Comparison of ENCODE assay signal across 8 mouse cellular contexts in the genomic region with DNA sequence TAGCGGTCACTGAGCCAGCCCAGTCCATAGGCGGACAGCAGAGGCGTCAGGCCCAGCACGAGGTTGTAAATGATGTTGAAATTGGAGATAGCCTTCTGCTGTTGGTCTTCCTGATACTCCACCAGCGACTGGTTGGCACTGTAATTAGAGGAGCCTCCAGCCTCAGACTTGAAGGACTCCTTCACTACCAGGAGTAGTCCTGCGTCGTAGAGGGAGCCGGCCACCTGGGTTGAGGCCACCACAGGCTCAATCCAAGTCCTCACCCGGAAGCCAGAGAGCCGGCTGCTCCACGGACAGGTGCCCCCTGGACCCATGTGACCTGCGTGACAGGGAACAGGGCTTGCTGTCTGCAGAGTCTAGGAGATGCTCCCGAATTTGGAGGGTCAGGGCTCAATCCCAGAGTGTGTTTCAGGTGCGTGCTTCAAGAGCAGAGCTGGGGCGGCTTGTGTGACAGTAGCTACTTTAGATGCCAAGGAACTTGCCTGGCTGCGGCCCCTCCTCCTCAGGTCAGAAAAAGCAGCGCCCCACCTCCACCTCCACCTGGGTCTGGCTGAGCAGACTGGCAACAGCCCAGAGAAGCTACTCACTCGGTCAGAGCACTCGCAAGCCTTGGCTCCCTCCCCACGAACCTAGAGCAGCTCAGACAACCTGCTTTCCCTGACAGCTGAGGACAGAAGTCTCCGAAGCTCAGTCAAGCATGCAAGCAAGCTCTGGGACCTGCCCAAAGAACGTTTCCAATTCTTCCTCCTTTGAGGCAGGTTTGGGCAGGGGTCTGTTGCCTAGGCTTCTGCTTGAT. TPM values are rescaled to one million over a fixed set of nuclear protein-coding genes. Genes with fewer than 3 reads are reported as not detected.
DNase-seq lines count a peak whose midpoint lies in the region; ATAC-seq lines count a peak whose summit lies in the region.
"Had no signal": no experiment of that assay in that cellular context is flagged by ENCODE, and none has a peak within 500 bp of the region (broad histone marks: within the 10 kb centered on the region; RNA-seq: fewer than 3 reads in every experiment).

A gene (minus strand): TSS at position 449 of the 796 bp plus-strand sequence.

- no peak within 1 kb of the TSS for H3K27ac ChIP-seq in midbrain, embryonic 11.5 days (ENCODE audit: low read depth, low read length)
- no peak within 1 kb of the TSS for H3K27ac ChIP-seq in midbrain, embryonic 14.5 days (replicated peaks; ENCODE audit: low read depth, low read length)
- no peak within 1 kb of the TSS for H3K27ac ChIP-seq in embryonic facial prominence, embryonic 11.5 days (replicated peaks; ENCODE audit: low read depth, low read length)
- no peak within 1 kb of the TSS for H3K27ac ChIP-seq in intestine, embryonic 15.5 days

- no peak for DNase-seq in midbrain, embryonic 11.5 days (ENCODE audit: low spot score, missing footprints)
- no peak for DNase-seq in midbrain, embryonic 14.5 days
- DNase-seq in embryonic facial prominence, embryonic 11.5 days (ENCODE audit: low spot score) = no peak
- DNase-seq in lung, postnatal 36 days = peak; percentile 19
- no peak for DNase-seq in frontal cortex, postnatal 25 days (ENCODE audit: low spot score in 2 of 2)
- no peak for DNase-seq in MN1 (ENCODE audit: low spot score)
- DNase-seq: liver had no signal

- H3K4me1 ChIP-seq in midbrain, embryonic 11.5 days (ENCODE audit: control insufficient read depth, insufficient read depth, low read length) = no peaks in the 10 kb centered on the region
- no peaks in the 10 kb centered on the region for H3K4me1 ChIP-seq in midbrain, embryonic 14.5 days (ENCODE audit: control insufficient read depth, insufficient read depth, low read length)
- no peaks in the 10 kb centered on the region for H3K4me1 ChIP-seq in embryonic facial prominence, embryonic 11.5 days (ENCODE audit: control insufficient read depth, insufficient read depth, low read length)
- no peaks in the 10 kb centered on the region for H3K4me1 ChIP-seq in intestine, embryonic 15.5 days (replicated peaks)

- H3K9me3 ChIP-seq in midbrain, embryonic 11.5 days (ENCODE audit: control insufficient read depth, low read length) = no peaks in the 10 kb centered on the region
- no peaks in the 10 kb centered on the region for H3K9me3 ChIP-seq in midbrain, embryonic 14.5 days (ENCODE audit: control insufficient read depth, low read length)
- H3K9me3 ChIP-seq in embryonic facial prominence, embryonic 11.5 days (replicated peaks; ENCODE audit: control insufficient read depth, low read length) = no peaks in the 10 kb centered on the region
- no peaks in the 10 kb centered on the region for H3K9me3 ChIP-seq in intestine, embryonic 15.5 days

- H3K9ac ChIP-seq in midbrain, embryonic 11.5 days (ENCODE audit: low read length) = no peak within 1 kb of the TSS
- H3K9ac ChIP-seq in midbrain, embryonic 14.5 days (replicated peaks; ENCODE audit: low read length) = no peak within 1 kb of the TSS
- no peak within 1 kb of the TSS for H3K9ac ChIP-seq in embryonic facial prominence, embryonic 11.5 days (replicated peaks; ENCODE audit: low read length)
- H3K9ac ChIP-seq in intestine, embryonic 15.5 days = no peak within 1 kb of the TSS

- peak within 1 kb of the TSS; percentile 11; the same call in 1 of the 2 replicates for H3K4me2 ChIP-seq in midbrain, embryonic 11.5 days
- H3K4me2 ChIP-seq in midbrain, embryonic 14.5 days (ENCODE audit: low read length) = no peak within 1 kb of the TSS
- H3K4me2 ChIP-seq in embryonic facial prominence, embryonic 11.5 days (ENCODE audit: low read depth, low read length) = peak within 1 kb of the TSS; percentile 2; the same call in 1 of the 2 replicates
- H3K4me2 ChIP-seq in intestine, embryonic 15.5 days (replicated peaks) = 0 out of 2 replicates have a peak within 1 kb of the TSS, but pooled peaks have one; percentile 11

- peaks cover 3% of the 10 kb centered on the region for H3K27me3 ChIP-seq in midbrain, embryonic 11.5 days (ENCODE audit: control insufficient read depth, insufficient read depth, low read length)
- no peaks in the 10 kb centered on the region for H3K27me3 ChIP-seq in midbrain, embryonic 14.5 days (ENCODE audit: control insufficient read depth, insufficient read depth, low read length)
- H3K27me3 ChIP-seq in embryonic facial prominence, embryonic 11.5 days (ENCODE audit: control insufficient read depth, insufficient read depth, low read length) = peaks cover 9% of the 10 kb centered on the region
- H3K27me3 ChIP-seq in intestine, embryonic 15.5 days (replicated peaks) = 0 out of 2 replicates have a peak, but pooled peaks cover 5% of the 10 kb centered on the region

- no peak within 1 kb of the TSS for H3K4me3 ChIP-seq in midbrain, embryonic 11.5 days (ENCODE audit: low read depth, low read length)
- no peak within 1 kb of the TSS for H3K4me3 ChIP-seq in midbrain, embryonic 14.5 days (replicated peaks; ENCODE audit: low read depth, low read length)
- no peak within 1 kb of the TSS for H3K4me3 ChIP-seq in embryonic facial prominence, embryonic 11.5 days (ENCODE audit: low read depth, low read length)
- H3K4me3 ChIP-seq in intestine, embryonic 15.5 days (replicated peaks) = no peak within 1 kb of the TSS

- ATAC-seq in midbrain, embryonic 11.5 days (ENCODE audit: low FRiP score) = peak; percentile 30; the same call in 1 of the 2 replicates
- ATAC-seq in midbrain, embryonic 14.5 days (ENCODE audit: low FRiP score, low TSS enrichment) = no peak
- 0 out of 2 replicates have a peak, but pooled peaks have one; percentile 29 for ATAC-seq in embryonic facial prominence, embryonic 11.5 days (replicated peaks; ENCODE audit: insufficient number of reproducible peaks, low FRiP score, low TSS enrichment, low read depth)
- peak; percentile 41; the same call in 1 of the 2 replicates for ATAC-seq in intestine, embryonic 15.5 days

- 17% methylated on average over 22 of the region's 22 CpGs for WGBS in midbrain, embryonic 11.5 days
- 18% methylated on average over 22 of the region's 22 CpGs for WGBS in midbrain, embryonic 14.5 days
- WGBS in embryonic facial prominence, embryonic 11.5 days = 16% methylated on average over 22 of the region's 22 CpGs
- WGBS in intestine, embryonic 15.5 days = 18% methylated on average over 22 of the region's 22 CpGs

- no peaks in the 10 kb centered on the region for H3K36me3 ChIP-seq in midbrain, embryonic 11.5 days (ENCODE audit: control insufficient read depth, insufficient read depth, low read length)
- H3K36me3 ChIP-seq in midbrain, embryonic 14.5 days (ENCODE audit: control insufficient read depth, insufficient read depth, low read length) = no peaks in the 10 kb centered on the region
- no peaks in the 10 kb centered on the region for H3K36me3 ChIP-seq in embryonic facial prominence, embryonic 11.5 days (replicated peaks; ENCODE audit: control insufficient read depth, insufficient read depth, low read depth, low read length)
- H3K36me3 ChIP-seq in intestine, embryonic 15.5 days = no peaks in the 10 kb centered on the region

RNA-seq across cellular contexts. Expression of the gene that starts here (rescaled TPM):
- polyA plus RNA-seq in midbrain, embryonic 11.5 days (2014; fragmentation: Nextera tagmentation; extraction: Ambion mirVana) = 0.07 TPM in 1 of 2 replicates, not detected in the other
- not detected in 2 replicates for polyA plus RNA-seq in midbrain, embryonic 14.5 days (2014; fragmentation: Nextera tagmentation; extraction: Ambion mirVana)
- polyA plus RNA-seq in embryonic facial prominence, embryonic 11.5 days (2014; fragmentation: Nextera tagmentation; extraction: Ambion mirVana) = not detected in 2 replicates
- not detected in 2 replicates for polyA plus RNA-seq in intestine, embryonic 15.5 days (2015; fragmentation: Nextera tagmentation; extraction: Ambion mirVana)

Comparison
In these comparisons a context has a peak if more than half of its experiments do, and no peak if none do; other contexts are left out.
1. Peak in ATAC-seq and H3K4me2 ChIP-seq in midbrain, embryonic 11.5 days; RNA of the gene not detected or under 1 TPM.
2. Peak in ATAC-seq and H3K4me2 ChIP-seq in embryonic facial prominence, embryonic 11.5 days; RNA of the gene not detected or under 1 TPM.
3. Peak in ATAC-seq and H3K4me2 ChIP-seq in intestine, embryonic 15.5 days; RNA of the gene not detected or under 1 TPM.